Mouse (Mus musculus): ENCODE measurements around the gene U90926.
"Not testable (repeated sequence)": the region's sequence is repeated elsewhere in the genome, so short reads cannot be mapped to it uniquely, and the experiment has no call there.

U90926 gene

DNA sequence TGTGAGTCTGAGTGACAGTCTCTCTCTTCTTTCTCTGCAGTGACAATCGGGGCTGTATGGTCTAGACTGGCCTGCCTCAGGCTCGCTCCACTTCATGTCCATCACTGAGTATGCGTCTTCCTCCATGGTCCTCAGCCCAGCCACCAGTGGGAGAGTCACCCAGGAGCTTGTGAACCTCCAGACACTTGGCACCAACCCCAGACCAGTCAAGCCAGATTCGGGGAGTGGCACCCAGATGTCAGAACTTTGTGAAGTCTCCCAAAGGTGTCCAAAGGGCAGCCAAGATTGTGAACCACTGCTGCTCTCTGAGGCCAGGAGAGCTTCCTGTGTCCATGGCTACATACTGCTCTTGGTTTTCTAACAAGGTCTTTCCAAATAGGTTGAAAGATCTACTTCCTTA lies 3.0 kb downstream of the U90926 start:
- no peak for DNase-seq

DNA sequence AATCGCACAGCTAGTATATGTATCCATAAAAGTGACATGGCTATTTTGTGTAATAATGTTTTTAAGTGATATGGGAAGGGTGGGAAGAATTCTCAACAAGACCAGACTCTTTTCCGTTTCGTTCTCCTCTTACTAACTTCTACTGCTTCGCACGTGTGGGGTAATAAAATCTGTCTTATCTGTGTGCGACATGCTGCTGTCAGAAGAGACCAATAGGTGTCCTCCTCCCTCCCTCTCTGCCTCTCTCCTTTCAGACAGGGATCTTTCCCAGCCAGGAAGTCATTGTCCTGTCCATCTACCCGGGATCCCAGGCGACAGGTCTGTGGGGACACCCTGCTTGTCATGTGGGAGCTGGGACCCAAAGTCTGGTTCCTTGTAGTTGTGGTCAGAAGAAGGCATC lies 5.0 kb downstream of the U90926 start:
- DNase-seq: no peak

DNA sequence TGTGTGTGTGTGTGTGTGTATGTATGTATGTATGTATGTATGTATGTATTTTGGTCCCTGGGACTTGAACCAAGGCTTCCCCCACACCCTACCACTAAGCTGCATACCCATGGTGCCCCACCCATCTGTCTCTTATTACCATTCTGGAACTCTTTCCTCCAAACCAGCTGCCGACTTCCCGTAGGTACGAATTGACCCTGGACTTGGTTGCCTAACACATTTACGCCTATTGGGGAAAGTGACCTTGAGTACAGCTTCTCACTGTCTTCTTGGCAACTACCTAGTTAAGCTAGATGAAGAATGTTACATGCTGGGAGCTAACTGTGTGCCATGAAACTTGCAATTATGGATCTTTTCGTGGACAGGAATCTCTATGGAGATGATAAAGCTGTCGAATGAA lies 9.1 kb downstream of the U90926 start:
- no peak for DNase-seq

DNA sequence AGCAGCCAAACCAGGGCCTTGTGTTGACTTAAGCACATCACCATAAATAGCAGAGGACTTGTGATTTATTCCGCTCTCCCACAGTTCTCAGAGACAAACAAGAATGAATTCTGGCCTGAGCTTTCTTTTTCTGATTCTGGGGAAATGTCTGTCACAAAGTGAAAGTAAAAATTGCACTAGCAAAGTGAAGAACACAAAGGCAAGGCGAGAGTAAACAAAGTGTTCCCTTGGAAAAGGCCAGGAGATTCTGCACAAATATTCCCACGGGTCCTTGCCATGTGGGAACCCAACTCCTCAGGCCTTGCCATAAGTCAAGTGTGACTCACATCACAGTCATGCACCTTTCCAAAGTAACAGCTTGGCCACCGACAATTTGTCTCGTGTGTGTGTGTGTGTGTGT lies 9.5 kb downstream of the U90926 start:
- peak; percentile 19 to 56 for DNase-seq

DNA sequence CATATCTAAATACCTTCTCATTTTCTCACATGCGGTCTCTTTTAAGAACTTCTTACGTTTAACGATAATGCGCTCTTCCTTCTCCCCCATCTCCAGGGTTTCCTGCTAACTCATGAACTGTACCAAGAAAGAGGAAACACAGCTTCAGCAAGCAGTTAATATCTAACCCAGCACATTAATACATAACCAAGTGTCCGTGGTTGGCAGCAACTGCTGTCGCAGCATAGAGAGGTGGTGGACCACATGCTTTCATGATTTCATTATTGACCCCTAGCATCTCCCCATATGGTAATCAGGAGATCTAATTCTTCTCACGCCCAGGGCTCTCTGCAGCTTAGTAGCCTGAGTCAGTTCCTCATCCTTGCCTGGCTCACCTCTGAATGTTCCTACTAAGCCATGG lies 10.0 kb downstream of the U90926 start:
- no peak for DNase-seq

DNA sequence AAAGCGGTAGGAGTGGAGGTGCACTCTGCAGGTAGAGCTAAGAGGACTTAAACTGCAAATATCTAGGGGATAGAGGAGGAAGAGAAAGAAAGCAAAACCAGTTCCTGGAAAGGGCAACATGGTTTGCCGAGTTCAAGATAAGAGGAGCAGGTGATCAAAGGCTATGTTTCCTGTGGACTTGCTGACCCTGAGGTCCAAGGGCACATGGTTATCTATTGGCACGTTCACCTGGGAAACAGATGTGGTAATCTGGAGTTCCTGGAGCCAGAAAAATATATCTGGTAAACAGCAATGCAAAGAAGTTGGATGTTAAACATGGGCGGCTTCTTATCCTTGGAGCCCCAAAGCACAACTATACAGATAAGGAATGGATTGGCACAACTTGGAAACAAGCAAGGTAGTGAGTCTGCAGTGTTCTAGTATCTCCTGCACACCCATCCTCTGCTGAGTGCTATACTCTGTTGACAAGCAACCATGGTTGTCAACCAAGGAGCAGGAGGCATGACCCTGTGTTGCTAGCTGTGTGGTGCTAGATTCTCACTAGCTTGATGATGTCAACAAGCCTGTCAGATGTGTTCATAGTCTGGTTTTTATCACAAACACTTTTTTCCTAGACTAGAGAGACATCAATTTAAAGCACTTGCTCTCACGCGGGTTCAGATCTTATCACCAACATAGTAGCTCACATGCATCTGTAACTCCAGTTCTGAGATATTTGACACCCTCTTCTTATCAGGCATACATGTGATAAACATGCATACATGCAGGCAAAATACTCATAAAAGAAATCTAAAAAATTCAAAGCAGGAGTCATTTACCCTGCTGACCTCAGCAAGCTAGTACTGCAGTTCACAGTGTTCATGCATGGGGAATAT lies 10.8 kb downstream of the U90926 start:
- DNase-seq: no peak

DNA sequence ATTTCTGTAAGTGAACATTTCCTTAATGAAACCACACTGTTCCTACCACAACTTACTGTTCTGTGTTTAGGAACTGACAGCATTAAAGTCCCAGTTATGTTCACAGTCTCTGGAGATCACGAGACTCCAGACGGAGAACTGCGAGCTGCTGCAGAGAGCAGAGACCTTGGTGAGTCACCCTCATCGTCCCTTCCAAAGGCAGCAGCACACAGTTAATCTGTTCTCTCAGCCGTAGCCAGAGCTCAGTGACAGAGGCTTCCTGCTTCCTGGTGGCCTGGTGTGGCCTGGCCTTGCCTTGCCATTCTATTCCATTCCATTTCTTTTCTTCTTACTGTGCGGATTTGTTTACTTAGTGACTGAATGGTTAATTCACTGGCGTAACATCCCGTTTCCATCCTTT lies 16.9 kb downstream of the U90926 start:
- no peak for DNase-seq

DNA sequence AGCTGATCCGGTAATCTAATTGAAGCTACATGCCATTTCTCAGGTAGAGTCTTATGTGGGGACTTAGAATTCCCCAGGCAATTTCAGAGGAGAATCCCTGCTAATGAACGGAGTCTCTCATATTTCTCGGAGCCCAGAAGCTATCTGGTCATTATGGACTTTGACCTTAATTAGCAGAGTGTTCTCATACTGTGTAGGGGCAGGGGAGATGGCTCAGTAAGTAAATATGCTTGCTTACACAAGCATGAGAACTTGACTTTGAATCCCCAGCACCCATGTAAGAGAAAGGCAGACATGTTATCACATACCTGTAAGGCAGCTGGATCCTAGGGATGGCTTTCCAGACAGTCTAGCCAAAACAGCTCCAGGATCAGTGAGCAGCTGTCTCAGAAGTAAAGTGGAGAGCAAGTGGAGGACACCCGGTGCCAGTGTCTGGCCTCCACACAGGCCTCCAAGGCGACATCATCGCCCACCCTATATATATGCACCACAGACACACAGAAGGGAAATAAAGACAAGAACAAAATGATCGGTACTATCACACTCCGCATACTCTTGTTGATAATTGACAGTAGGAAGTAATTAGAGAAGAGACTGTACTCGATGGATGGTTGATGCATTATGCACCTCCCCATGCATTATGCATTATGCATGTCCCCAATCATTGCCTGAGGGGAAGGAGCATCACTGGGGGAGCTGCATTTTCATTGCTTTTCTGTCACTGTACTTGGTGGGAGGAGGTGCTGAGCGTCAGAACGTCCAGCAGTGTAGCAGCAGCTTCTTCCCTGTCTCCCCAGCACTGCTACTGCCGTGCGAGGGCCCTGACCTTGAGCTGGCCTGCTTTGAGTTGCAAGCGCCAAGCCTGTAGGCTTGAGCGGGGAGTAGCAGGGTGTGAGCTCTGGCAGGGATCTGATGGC lies 18.1 kb downstream of the U90926 start:
- DNase-seq: no peak

DNA sequence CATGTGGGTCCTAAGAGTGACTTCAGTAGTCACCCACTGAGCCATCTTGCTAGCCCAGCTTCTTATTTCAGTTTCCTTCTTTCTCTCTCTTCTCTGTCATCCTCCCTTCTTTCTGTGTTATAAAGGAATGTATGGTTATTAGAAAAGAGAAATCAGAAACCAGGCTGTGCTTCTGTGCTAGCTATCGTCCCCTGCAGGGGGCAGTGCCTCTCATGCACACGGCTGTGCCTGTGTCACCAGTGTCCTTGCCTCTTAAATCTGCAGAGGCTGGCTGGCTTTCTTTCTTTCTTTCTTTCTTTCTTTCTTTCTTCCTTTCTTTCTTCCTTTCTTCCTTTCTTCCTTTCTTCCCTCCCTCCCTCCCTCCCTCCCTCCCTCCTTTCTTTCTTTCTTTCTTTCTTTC lies 19.5 kb downstream of the U90926 start:
- DNase-seq: not testable (repeated sequence)

DNA sequence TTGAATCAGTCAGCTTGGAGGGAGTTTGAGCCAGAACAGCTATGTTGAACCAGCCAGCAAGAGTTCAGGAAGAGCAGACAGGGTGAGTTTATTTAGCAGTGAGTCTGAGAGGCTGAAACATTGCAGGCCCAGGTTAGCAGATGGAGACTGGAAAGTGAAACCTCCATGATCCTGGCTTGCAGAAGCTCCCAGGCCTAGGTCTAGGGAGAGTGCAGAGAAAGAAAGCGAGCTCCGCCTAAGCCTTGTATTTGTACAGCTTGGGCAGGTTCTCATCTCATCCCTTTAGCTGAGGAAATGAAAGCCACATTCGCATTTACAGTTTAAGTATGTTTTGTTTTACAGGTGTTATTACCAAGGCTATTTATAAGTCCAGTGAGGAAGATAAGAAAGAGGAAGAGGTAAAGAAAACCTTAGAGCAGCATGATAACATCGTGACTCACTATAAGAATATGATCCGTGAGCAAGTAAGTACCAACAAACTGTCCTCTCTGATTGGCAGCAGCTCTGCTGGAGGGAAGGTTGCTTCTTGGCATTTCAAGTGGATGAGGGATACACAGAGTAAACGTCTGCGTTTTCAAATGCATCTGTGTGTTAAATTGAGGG lies 26.2 kb downstream of the U90926 start:
- DNase-seq: no peak

DNA sequence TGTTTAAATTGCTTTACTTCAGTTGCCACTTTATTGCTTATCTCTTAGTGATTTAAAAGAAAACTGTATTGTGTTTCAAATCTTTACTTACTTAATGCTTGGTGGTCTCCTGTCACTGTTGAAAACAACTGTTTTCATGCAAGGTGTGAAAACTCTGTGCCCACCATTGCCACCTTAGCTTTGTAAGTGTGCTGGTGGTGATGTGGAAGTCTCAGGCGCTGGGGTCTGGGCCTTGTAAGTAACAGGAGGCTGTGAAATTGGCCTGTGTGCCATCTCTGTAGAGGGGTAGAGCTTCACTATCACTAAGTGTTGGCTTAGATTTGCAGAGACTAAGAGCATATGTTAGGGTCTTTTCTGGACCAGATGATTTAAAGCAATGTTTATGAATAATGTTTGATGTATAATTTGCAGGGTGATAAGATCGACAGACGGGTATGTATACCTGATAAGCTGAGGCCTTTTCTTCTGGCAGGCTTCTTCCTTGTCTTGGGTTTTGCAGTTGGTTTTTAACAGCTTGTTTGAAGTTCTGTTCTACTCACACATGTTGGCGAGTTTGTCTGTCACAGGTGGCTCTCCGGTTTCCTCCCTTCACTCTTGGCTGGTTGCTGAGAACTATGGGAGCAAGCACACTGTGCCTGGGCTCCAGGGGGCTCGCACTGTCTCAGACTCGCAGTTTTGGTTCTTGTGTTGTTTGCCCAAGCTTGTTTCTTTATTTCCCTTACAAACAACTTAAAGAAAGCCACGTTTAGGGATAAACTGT lies 32.0 kb downstream of the U90926 start:
- no peak for DNase-seq

DNA sequence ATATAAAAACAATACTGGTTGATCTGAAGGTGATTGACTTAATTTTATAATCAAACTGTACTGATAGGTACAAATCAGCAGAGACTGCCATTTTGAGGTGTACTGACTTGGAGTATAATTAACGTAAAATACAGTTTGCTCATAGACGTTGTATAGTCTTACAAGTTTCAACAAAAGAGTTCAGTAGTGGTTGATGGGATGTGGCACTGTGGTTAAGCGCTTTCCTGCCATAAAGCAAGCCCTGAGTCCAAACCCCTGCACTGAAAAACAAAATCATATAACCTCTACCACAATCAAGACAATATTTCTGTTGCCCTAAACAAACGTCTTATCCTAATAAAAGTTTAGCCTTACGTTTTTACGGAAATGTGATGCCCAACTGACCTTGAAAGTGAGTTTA lies 49.2 kb downstream of the U90926 start:
- no peak for DNase-seq
